Mouse (Mus musculus) ES-Bruce4 (cell line): Measurements from ENCODE around the gene Lce1b.

Source experiments
- CTCF ChIP-seq: IDR thresholded peaks from one replicate; pipeline ENCODE4 v1.8.1; 2011; ENCODE audit warnings: low read depth, low read length
- POLR2A ChIP-seq: IDR thresholded peaks from one replicate; pipeline ENCODE4 v1.8.1; 2011; ENCODE audit warnings: low read length; ENCODE audit not compliant: insufficient read depth

DNA sequence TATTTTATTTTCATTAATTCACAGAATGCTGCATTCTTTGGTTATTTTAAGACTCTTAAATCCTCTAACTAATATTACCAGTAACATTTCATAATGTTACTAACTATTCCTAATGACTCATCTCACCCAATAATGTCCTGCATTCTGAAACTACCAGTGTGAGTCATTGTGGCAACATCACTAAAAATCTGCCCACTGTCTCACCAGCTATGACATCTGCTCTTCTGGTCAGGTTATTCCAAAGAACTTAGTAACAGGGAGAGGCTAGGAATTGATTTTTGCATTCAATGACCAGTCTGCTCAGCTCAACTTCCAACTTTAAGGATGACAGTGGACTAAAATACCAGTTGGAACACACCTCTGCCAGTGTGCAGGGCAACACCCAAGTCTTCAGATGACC lies 35.0 kb upstream of the Lce1b start:
- TF ChIP-seq POLR2A (no peak), CTCF (no peak)
